Mouse (Mus musculus): ENCODE data around the gene Add2. TPM values are rescaled to one million over a fixed set of nuclear protein-coding genes. Genes with fewer than 3 reads are reported as not detected.

The Add2 gene
- polyA plus RNA-seq, 1 experiment: 6.7 TPM

- Histone ChIP-seq H3ac (ENCODE audit: control insufficient read depth, insufficient read length, low read depth) (no peak overlapping the region), H3K4me3 (ENCODE audit: insufficient read depth, poor library complexity, severe bottlenecking) (no peak overlapping the region), H3K36me3 (ENCODE audit: control insufficient read depth, insufficient read depth) (no peaks in the 10 kb centered on the region), H3K79me3 (ENCODE audit: low read depth) (peaks cover 3% of the 10 kb centered on the region), H3K27me3 (ENCODE audit: control insufficient read depth, insufficient read depth, insufficient read length) (no peaks in the 10 kb centered on the region), H3K79me2 (ENCODE audit: control insufficient read depth, insufficient read depth) (peaks cover 8% of the 10 kb centered on the region)
- TF ChIP-seq USF1 (IDR thresholded peaks at IDR 0.05; ENCODE audit: low read depth) (no peak), CTCF (IDR thresholded peaks at IDR 0.05; ENCODE audit: control insufficient read depth, insufficient read depth, insufficient read length) (no peak), MYOG (IDR thresholded peaks at IDR 0.05; ENCODE audit: control insufficient read depth, extremely low read depth, insufficient read length) (no peak), MYOD1 (IDR thresholded peaks at IDR 0.05; ENCODE audit: control insufficient read depth, insufficient read length, low read depth) (no peak), CEBPB (IDR thresholded peaks at IDR 0.05; ENCODE audit: low read depth) (no peak), FOSL1 (IDR thresholded peaks at IDR 0.05; ENCODE audit: insufficient read depth, low read length, poor library complexity, severe bottlenecking) (no peak), MAX (IDR thresholded peaks at IDR 0.05) (no peak)
Observed at GRCm38 (mm10) chr6:86038901-86039300, 10.4 kb downstream of the Add2 start.

GRCm38 (mm10) chr6:86040140-86040539 is 11.7 kb downstream of the Add2 start:
- Histone ChIP-seq H3ac (ENCODE audit: control insufficient read depth, insufficient read length, low read depth) (no peak overlapping the region), H3K36me3 (ENCODE audit: control insufficient read depth, insufficient read depth) (no peaks in the 10 kb centered on the region), H3K79me2 (ENCODE audit: control insufficient read depth, insufficient read depth) (peaks cover 8% of the 10 kb centered on the region), H3K4me3 (ENCODE audit: insufficient read depth, poor library complexity, severe bottlenecking) (no peak overlapping the region), H3K27me3 (ENCODE audit: control insufficient read depth, insufficient read depth, insufficient read length) (no peaks in the 10 kb centered on the region), H3K79me3 (ENCODE audit: low read depth) (peaks cover 2% of the 10 kb centered on the region)
- TF ChIP-seq USF1 (IDR thresholded peaks at IDR 0.05; ENCODE audit: low read depth): no peak

GRCm38 (mm10) chr6:86047510-86047909 is 19.0 kb downstream of the Add2 start:
- no peak overlapping the region for H3K4me3 ChIP-seq (ENCODE audit: insufficient read depth, poor library complexity, severe bottlenecking)
- H3K79me2 ChIP-seq (ENCODE audit: control insufficient read depth, insufficient read depth): no peaks in the 10 kb centered on the region
- no peaks in the 10 kb centered on the region for H3K36me3 ChIP-seq (ENCODE audit: control insufficient read depth, insufficient read depth)
- H3K27me3 ChIP-seq (ENCODE audit: control insufficient read depth, insufficient read depth, insufficient read length): no peaks in the 10 kb centered on the region
- no peak overlapping the region for H3ac ChIP-seq (ENCODE audit: control insufficient read depth, insufficient read length, low read depth)
- no peak for TF ChIP-seq MAX (IDR thresholded peaks at IDR 0.05)
- TF ChIP-seq CEBPB (IDR thresholded peaks at IDR 0.05; ENCODE audit: low read depth): no peak
- TF ChIP-seq FOSL1 (IDR thresholded peaks at IDR 0.05; ENCODE audit: insufficient read depth, low read length, poor library complexity, severe bottlenecking): no peak
- TF ChIP-seq CTCF (IDR thresholded peaks at IDR 0.05; ENCODE audit: control insufficient read depth, insufficient read depth, insufficient read length): no peak
- TF ChIP-seq USF1 (IDR thresholded peaks at IDR 0.05; ENCODE audit: low read depth): no peak
- no peak for TF ChIP-seq MYOD1 (IDR thresholded peaks at IDR 0.05; ENCODE audit: control insufficient read depth, insufficient read length, low read depth)
- no peaks in the 10 kb centered on the region for H3K79me3 ChIP-seq (ENCODE audit: low read depth)

- Histone ChIP-seq H3K4me3 (ENCODE audit: insufficient read depth, poor library complexity, severe bottlenecking) (no peak overlapping the region), H3ac (ENCODE audit: control insufficient read depth, insufficient read length, low read depth) (no peak overlapping the region), H3K27me3 (ENCODE audit: control insufficient read depth, insufficient read depth, insufficient read length) (no peaks in the 10 kb centered on the region), H3K36me3 (ENCODE audit: control insufficient read depth, insufficient read depth) (no peaks in the 10 kb centered on the region), H3K79me2 (ENCODE audit: control insufficient read depth, insufficient read depth) (no peaks in the 10 kb centered on the region), H3K79me3 (ENCODE audit: low read depth) (no peaks in the 10 kb centered on the region)
- no peak for TF ChIP-seq USF1 (IDR thresholded peaks at IDR 0.05; ENCODE audit: low read depth)
- no peak for TF ChIP-seq FOSL1 (IDR thresholded peaks at IDR 0.05; ENCODE audit: insufficient read depth, low read length, poor library complexity, severe bottlenecking)
- TF ChIP-seq MYOG (IDR thresholded peaks at IDR 0.05; ENCODE audit: control insufficient read depth, extremely low read depth, insufficient read length): no peak
- TF ChIP-seq CEBPB (IDR thresholded peaks at IDR 0.05; ENCODE audit: low read depth): no peak
- TF ChIP-seq CTCF (IDR thresholded peaks at IDR 0.05; ENCODE audit: control insufficient read depth, insufficient read depth, insufficient read length): no peak
- TF ChIP-seq MYOD1 (IDR thresholded peaks at IDR 0.05; ENCODE audit: control insufficient read depth, insufficient read length, low read depth): no peak
- TF ChIP-seq MAX (IDR thresholded peaks at IDR 0.05): no peak
Observed at GRCm38 (mm10) chr6:86048509-86048908, 20.0 kb downstream of the Add2 start.

- Histone ChIP-seq H3K27me3 (ENCODE audit: control insufficient read depth, insufficient read depth, insufficient read length) (no peaks in the 10 kb centered on the region), H3K79me3 (ENCODE audit: low read depth) (no peaks in the 10 kb centered on the region)
- no peak for TF ChIP-seq USF1 (IDR thresholded peaks at IDR 0.05; ENCODE audit: low read depth)
- TF ChIP-seq CEBPB (IDR thresholded peaks at IDR 0.05; ENCODE audit: low read depth): no peak
- TF ChIP-seq MYOG (IDR thresholded peaks at IDR 0.05; ENCODE audit: control insufficient read depth, extremely low read depth, insufficient read length): no peak
- no peak for TF ChIP-seq MAX (IDR thresholded peaks at IDR 0.05)
- no peak for TF ChIP-seq FOSL1 (IDR thresholded peaks at IDR 0.05; ENCODE audit: insufficient read depth, low read length, poor library complexity, severe bottlenecking)
- TF ChIP-seq MYOD1 (IDR thresholded peaks at IDR 0.05; ENCODE audit: control insufficient read depth, insufficient read length, low read depth): no peak
- no peak for TF ChIP-seq CTCF (IDR thresholded peaks at IDR 0.05; ENCODE audit: control insufficient read depth, insufficient read depth, insufficient read length)
Observed at GRCm38 (mm10) chr6:86050586-86051268, 22.2 kb downstream of the Add2 start.

GRCm38 (mm10) chr6:86052032-86052459 is 23.6 kb downstream of the Add2 start:
- Histone ChIP-seq H3K79me2 (ENCODE audit: control insufficient read depth, insufficient read depth) (no peaks in the 10 kb centered on the region), H3K27me3 (ENCODE audit: control insufficient read depth, insufficient read depth, insufficient read length) (no peaks in the 10 kb centered on the region), H3K36me3 (ENCODE audit: control insufficient read depth, insufficient read depth) (no peaks in the 10 kb centered on the region), H3K79me3 (ENCODE audit: low read depth) (no peaks in the 10 kb centered on the region), H3ac (ENCODE audit: control insufficient read depth, insufficient read length, low read depth) (peak overlapping the region; percentile 18), H3K4me3 (ENCODE audit: insufficient read depth, poor library complexity, severe bottlenecking) (no peak overlapping the region)
- TF ChIP-seq MYOG (IDR thresholded peaks at IDR 0.05; ENCODE audit: control insufficient read depth, extremely low read depth, insufficient read length): no peak
- TF ChIP-seq USF1 (IDR thresholded peaks at IDR 0.05; ENCODE audit: low read depth): no peak
- no peak for TF ChIP-seq CEBPB (IDR thresholded peaks at IDR 0.05; ENCODE audit: low read depth)
- TF ChIP-seq CTCF (IDR thresholded peaks at IDR 0.05; ENCODE audit: control insufficient read depth, insufficient read depth, insufficient read length): no peak
- TF ChIP-seq MYOD1 (IDR thresholded peaks at IDR 0.05; ENCODE audit: control insufficient read depth, insufficient read length, low read depth): no peak
- no peak for TF ChIP-seq MAX (IDR thresholded peaks at IDR 0.05)
- no peak for TF ChIP-seq FOSL1 (IDR thresholded peaks at IDR 0.05; ENCODE audit: insufficient read depth, low read length, poor library complexity, severe bottlenecking)

More at GRCm38 (mm10) chr6:86050586-86051268, 22.2 kb downstream of the Add2 start:
- no peak overlapping the region for H3K4me3 ChIP-seq (ENCODE audit: insufficient read depth, poor library complexity, severe bottlenecking)
- no peaks in the 10 kb centered on the region for H3K79me2 ChIP-seq (ENCODE audit: control insufficient read depth, insufficient read depth)
- H3K36me3 ChIP-seq (ENCODE audit: control insufficient read depth, insufficient read depth): no peaks in the 10 kb centered on the region
- H3ac ChIP-seq (ENCODE audit: control insufficient read depth, insufficient read length, low read depth): no peak overlapping the region
